ENCODE assay signal across 12 mouse cellular contexts in genomic region chr19:17168186-17168585, GRCm38 (mm10).
"Had no signal": no experiment of that assay in that cellular context is flagged by ENCODE, and none has a peak within 500 bp of the region (broad histone marks: within the 10 kb centered on the region; RNA-seq: fewer than 3 reads in every experiment).

No protein-coding gene starts in this region.

- DNase-seq: left cerebral cortex, postnatal 4 days; liver; liver, embryonic 13.5 days; liver, postnatal 0 days; lung, adult 18-20 months; lung, adult 2 months; lung, embryonic 14.5 days; lung, postnatal 10 days; lung, postnatal 14 days; lung, postnatal 36 days; lung, postnatal 4 days; midbrain, embryonic 14.5 days had no signal
